ENCODE assay signal across 17 mouse cellular contexts in the genomic region with DNA sequence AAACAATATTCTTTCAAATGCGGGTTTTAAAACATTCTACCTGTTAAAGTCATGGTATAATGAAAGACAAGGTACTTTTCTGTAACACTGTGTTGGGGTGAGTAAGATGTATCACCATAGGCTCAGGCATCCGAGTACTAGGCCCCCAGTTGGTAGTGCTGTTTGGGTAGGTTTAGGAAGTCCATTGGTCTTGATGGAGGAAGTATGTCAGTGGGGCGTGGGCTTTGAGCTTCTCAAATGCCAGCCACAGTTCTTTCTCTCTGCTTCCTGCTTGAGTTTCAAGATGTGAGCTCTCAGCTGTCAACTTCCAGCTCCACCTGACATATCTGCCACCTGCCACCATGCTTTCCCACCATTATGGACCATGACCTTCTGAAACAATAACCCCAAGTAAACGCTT.
"Had no signal": no experiment of that assay in that cellular context is flagged by ENCODE, and none has a peak within 500 bp of the region (broad histone marks: within the 10 kb centered on the region; RNA-seq: fewer than 3 reads in every experiment).

No protein-coding gene starts in this region.

- DNase-seq: gastrocnemius, adult 2 months; gastrocnemius, postnatal 10 days; gastrocnemius, postnatal 25 days; heart, adult 11 months; heart, adult 2 months; heart, postnatal 10 days; heart, postnatal 4 days; kidney, adult 11 months; kidney, adult 2 months; kidney, adult 9 months; kidney, postnatal 10 days; kidney, postnatal 25 days; kidney, postnatal 4 days; left cerebral cortex, postnatal 4 days had no signal

- ATAC-seq: hindbrain, postnatal 0 days; intestine, embryonic 16.5 days; liver, embryonic 12.5 days had no signal
